Mouse (Mus musculus) CH12F3 (cell line): ENCODE data around the gene Cldn17.

Experiments used
- in situ Hi-C: fragments of 300-500 bp; cut with MboI; formaldehyde crosslinking; loops from 2 replicates; pipeline ENCODE4 v1.14.3; 2020; ENCODE audit warnings: low sequenced_read_pairs

Gene Cldn17

DNA sequence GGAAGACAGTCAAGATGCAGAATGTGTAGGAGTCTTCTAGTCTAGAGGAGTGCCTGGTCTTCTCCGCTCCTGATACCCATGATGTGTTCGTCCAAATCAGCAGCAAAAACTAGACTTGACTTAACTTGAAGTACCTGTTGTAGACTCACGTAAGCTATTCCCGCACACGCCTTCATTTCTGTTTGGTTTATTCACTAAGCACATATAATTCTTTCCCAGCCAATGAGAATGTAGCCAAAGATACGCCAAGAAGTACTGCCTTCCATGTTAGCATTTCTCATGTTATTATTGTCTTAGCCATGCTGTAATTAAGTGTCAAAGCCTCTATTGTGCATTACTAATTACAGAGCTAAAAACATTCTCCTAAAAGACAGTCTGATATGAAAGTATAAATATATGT lies at the start of gene Cldn17:
Gene Cldn17 (minus strand): TSS at position 101 of the 400 bp plus-strand sequence.
- in situ Hi-C loops = no loop called here

DNA sequence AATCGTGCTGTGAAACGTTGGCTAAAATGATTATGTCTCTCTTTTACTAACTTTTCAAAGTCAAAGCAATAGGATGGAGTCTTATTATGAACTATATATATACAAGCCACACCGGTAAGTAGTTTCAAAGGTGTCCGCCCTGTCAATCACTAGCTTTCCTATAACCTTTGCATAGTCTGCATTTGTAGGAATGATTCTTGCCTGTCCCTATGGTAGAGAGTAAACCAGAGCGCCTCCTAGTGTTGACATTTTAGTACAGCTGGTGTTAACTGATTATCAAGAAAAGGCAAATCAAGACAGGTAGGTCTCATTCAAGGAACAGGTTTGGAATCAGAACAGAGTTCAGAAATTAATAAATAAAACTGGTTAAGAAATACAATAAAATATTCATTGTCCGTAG lies 35.7 kb upstream of the Cldn17 start:
- in situ Hi-C loops = no loop called here

DNA sequence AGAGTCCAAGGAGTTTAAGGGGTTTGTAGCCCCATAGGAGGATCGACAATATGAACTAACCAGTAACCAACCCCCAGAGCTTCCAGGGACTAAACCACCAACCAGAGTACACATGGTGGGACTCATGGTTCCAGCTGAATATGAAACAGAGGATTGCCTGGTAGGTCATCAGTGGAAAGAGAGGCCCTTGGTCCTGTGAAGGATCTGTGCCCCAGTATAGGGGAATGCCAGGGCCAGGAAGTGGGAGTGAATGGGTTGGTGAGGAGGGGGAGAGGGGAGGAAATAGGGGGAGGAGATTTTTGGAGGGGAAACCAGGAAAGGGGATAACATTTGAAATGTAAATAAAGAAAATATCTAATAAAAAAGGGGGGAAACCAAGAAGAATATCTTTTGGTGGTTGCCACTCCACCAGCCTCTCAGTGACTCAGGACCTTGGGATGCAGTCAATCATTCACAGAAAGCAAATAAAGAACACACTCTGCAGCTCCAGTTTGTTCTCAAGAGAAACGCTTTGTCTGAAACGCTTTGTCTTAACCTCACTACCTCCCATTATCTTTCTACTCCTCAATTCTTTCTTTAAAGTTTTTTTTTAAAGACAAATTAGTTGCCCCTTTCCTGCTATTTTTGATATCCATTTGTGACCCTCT lies 33.2 kb upstream of the Cldn17 start:
- in situ Hi-C loops = no loop called here

DNA sequence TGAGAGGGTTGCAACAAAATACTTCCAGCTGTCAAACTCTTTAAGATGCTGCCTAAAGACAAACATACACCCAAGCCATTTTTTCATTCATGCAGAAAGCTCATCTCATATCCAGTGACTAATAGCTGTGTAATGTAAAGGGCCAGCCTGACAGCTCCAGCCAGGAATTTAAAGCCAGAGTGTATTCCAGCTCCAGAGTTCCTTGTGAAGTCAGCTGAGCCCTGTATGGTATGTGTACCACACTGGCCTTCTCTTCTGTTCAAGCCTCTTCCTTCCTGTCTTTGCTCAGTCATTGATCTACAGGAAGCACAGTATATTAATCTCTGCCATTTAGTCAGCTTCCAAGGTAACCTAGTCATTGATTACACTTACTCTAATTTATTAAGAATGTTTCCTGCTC lies 4.6 kb upstream of the Cldn17 start:
- in situ Hi-C loops = no loop called here

DNA sequence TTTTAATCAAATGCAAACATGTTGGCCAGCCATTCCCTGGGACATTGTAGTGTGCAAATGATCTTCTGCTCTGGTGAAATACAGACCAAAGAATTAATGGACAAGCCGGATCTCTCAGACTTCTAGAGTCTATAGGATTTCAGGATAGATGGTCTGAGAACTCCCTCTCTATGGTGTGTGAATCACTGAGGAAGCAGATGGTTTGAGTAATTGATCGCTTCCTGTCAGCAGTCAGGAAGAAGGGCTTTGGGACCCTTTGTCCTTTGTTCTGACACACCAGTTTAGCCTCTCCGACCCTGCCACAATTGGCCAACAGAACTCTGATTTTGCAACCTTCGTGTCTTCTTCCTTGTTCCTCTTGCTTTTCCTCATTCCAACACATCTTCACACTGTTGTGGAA lies 1.4 kb upstream of the Cldn17 start:
- in situ Hi-C loops = no loop called here

DNA sequence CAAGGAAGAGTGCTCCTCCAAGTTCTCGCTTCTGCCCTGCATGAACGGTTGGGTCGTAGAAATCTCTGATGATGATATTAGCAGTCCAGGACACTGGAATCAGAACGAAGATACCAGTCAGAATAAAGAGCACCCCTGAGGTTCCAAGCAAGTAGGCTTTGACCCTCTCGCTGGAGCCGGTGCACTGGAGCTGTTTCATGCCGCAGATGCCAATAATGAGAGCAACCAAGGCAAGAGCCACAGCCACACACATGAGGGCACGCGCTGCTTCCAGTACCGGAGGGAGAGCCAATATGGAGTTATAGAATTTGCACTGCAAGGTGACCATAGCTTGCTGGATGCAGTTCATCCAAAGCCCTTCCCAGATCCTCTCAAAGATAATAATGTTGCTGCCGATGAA lies 440 bp downstream of the Cldn17 start:
- in situ Hi-C loops = no loop called here

DNA sequence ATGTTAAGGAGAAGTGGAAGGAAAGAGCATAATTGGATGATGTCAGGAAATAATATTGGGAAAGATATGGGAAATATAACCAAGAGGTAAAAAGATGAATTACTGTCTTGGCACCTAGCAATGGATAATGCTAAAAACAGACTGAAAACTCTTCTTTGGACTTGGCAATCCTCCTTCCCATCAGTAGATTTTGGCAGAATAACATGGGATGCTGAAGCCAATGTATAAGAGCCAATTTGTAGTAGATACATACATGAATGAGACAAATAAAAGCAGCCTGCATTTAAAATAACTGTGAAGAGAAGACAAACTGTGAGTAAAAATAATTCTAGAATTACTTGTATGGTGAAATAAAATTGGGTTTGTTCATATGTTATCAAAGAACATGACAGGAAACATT lies 18.7 kb downstream of the Cldn17 start:
- in situ Hi-C loops = no loop called here

DNA sequence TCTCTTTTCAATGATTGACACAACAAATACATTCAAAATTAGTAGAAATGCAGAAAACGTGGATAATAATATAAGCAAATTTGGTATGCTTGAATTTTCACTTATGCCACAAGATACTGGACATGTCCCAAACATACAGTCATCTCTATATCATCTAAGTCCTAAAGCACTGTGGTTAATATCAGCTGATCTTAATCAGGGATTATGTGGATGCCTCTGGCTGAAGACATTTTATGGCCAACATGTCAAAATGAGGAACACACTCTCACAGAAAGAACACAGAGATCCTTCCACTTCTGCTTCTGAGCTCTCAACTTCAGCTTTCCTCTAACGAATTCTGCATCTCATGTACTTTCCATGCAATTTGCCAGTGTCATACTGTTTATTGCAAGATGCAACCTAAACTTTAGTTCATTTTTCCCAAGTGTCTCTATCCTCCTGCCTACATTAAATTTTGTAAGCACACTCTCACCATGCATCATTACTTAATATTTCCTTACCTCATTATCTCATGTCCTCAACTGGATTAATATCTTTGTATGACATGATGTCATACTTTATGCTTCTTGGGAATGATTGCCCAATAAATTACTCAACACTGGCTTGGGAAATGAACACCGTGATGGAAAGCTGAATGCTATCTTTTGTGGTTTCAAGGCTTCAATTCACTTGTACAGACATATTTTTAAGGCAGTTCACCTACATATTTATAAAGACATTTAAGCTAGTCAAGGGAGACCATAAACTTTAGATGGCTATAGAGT lies 26.6 kb downstream of the Cldn17 start:
- in situ Hi-C loops = no loop called here

DNA sequence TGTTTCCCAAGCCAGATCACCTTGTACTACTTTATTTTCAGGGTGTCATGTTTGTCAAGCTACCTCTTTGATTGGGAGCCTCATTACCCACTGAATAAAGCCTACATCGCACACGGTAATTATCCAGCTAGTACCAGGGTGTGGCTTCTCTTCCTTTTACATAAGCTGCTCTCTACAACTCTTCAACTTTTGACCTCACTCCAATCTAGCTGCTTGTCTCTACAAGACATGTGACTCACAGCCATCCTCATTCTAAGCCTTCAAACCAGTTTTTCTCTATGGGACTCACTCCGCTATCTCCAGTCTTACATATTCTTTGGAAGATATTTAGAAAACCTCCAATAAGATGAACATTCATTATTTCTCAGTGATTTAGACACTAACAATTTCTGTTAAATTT lies 43.5 kb downstream of the Cldn17 start:
- in situ Hi-C loops = no loop called here
